Mouse (Mus musculus): ENCODE measurements around the gene Golph3. TPM values are rescaled to one million over a fixed set of nuclear protein-coding genes. Genes with fewer than 3 reads are reported as not detected.
A peak's percentile ranks its signal among the peaks of the same experiment; 100 is the strongest.

Golph3 gene
- total RNA-seq, 1 experiment from 2014 or later, result 99.8 TPM

DNA sequence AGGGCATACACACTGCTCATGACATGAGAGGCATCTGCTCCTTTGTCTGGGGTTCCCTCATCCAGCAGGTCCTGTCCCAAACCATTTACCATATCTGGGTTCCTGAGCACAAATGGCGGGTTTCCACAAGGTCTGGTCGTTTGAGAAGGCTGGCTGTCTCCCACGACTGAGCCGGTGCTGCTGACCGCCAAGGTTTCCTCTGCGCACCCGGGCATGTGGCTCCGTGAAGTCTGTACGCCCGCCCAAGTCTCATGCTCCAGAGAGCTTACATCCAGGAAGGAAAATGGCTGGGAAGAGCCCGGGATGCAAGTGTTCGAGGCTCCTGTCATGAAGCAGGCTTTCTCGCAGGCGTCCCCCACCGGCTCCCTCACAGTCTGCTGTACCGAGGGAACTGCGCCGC, 53.7 kb downstream of the Golph3 start:
- no peak for ATAC-seq (replicated peaks; ENCODE audit: low read depth, poor library complexity, severe bottlenecking)

GRCm38 (mm10) chr15:12375641-12376311, 54.5 kb downstream of the Golph3 start:
- ATAC-seq (replicated peaks; ENCODE audit: low read depth, poor library complexity, severe bottlenecking), result peak; percentile 81

GRCm38 (mm10) chr15:12376491-12377069, 55.3 kb downstream of the Golph3 start:
- ATAC-seq (replicated peaks; ENCODE audit: low read depth, poor library complexity, severe bottlenecking), result peak; percentile 19; the same call in 1 of the 2 replicates

- no peak for ATAC-seq (replicated peaks; ENCODE audit: low read depth, poor library complexity, severe bottlenecking)
Measured at GRCm38 (mm10) chr15:12377800-12378199, 56.5 kb downstream of the Golph3 start.

GRCm38 (mm10) chr15:12380057-12380456, 58.8 kb downstream of the Golph3 start:
- no peak for ATAC-seq (replicated peaks; ENCODE audit: low read depth, poor library complexity, severe bottlenecking)

GRCm38 (mm10) chr15:12380548-12380947, 59.3 kb downstream of the Golph3 start:
- ATAC-seq (replicated peaks; ENCODE audit: low read depth, poor library complexity, severe bottlenecking), result peak; percentile 62

GRCm38 (mm10) chr15:12384679-12385078, 63.4 kb downstream of the Golph3 start:
- ATAC-seq (replicated peaks; ENCODE audit: low read depth, poor library complexity, severe bottlenecking), result no peak

DNA sequence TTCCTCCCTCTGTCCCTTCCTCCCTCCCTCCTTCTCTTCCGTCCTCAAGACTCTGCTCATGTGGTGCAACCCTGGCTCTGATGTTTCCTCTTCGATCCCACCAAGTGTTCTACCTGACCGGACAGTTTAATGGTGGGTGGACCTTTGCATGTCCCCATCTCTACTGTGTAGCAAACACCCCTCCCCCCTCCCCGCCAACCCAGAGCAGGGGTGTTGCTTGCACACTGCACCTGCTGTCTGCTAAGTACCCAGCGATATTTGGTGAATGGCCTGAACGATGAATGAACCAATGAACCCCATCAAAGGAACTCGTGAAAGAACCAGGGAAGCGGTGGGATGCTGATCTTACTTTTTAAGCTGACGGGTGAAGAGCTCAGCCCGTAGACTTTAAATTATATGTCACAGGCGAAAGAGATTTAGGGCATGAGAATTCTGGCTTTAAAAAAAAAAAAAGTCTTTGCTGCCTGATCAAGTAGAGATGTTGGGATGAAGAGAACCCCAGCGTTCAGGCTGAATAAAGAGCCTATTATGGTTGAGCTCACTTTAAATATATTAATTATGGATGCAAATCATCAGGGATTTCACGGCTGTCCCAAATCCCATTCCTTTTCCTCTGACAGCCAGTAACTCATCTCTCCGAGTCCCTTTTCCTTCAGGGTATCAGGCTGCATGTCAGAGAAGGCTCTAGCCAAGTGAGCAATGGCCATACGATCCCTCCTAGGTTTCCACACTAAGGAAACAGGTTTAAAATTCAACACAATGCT, 67.7 kb downstream of the Golph3 start:
- no peak for ATAC-seq (replicated peaks; ENCODE audit: low read depth, poor library complexity, severe bottlenecking)

DNA sequence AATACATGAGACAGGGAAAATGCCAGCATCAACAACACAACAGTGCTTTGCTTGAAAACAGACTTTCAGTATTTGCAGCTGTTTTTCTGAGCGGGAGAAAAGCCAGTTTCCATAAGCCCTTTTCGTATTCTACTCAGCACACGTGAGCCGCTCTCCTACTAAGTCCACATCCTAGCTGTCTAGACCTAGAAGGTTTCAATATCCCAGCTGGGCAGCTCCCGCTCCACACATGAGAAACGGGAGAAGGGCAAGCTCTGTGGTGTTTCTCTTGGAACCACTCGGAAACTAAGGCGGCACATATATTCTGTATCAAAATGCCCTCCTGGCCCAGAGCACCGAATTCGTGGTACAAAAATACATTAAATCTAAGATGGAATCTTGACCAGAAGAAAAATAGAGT, 73.5 kb downstream of the Golph3 start:
- ATAC-seq (replicated peaks; ENCODE audit: low read depth, poor library complexity, severe bottlenecking), result no peak

- no peak for ATAC-seq (replicated peaks; ENCODE audit: low read depth, poor library complexity, severe bottlenecking)
Measured at GRCm38 (mm10) chr15:12397032-12397431, 75.8 kb downstream of the Golph3 start.

Other genes starting within 250 kb of the Golph3 start
- 77.5 and 91.0 TPM in 2 replicates for gene Zfr, start 203.6 kb upstream of the Golph3 start, total RNA-seq (2017)
- 10.9 and 24.7 TPM in 2 replicates for gene Mtmr12, start 116.4 kb upstream of the Golph3 start, total RNA-seq (2017)
- gene 1810049J17Rik, start 449 bp downstream of the Golph3 start, total RNA-seq (2017), result 1.1 TPM in 1 of 2 replicates, not detected in the other

Measured in common myeloid progenitor, adult 5-6 weeks (primary cell).